Mouse (Mus musculus): ENCODE results near the gene Rbpms2.
"Not testable (repeated sequence)": the region's sequence is repeated elsewhere in the genome, so short reads cannot be mapped to it uniquely, and the experiment has no call there.

Rbpms2 gene

DNA sequence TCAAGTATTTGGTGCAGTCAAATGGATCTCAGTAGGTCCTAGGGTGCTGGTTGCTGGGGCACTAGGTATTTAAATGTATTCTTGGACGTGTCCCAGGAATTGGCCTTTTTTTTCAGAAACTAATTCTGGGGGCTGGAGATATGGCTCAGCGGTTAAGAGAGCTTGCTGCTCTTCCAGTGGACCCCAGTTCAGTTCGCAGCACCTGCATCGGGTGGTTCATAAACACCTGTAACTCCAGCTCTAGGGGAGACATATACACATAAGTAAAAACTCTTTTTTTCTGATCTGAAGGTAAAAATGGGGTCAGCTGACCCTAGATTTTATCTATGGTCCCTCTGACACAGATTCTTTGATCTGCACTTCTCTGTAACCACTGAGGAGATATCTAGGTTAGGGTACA, 8.3 kb upstream of the Rbpms2 start:
- DNase-seq (ENCODE audit: low spot score): no peak

DNA sequence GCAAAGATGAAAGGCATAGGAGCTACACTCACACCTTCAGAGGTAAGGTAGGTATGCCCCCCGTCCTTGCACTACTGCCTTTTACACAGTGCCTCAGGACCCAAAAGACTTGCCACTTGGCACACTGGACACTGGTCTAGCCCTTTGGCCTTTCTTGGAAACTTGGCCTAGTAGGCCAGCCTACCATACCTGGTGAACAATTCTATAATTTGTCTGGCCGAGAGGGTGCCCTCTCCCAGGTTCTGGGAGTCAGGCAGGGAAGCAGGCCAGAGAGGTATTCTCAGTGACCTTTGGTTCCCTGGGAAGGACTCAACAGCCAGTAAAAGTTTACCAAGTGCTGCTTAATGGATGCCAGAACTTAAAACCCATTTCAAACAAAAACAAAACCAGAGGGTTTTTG, 7.8 kb upstream of the Rbpms2 start:
- DNase-seq (ENCODE audit: low spot score): no peak

DNA sequence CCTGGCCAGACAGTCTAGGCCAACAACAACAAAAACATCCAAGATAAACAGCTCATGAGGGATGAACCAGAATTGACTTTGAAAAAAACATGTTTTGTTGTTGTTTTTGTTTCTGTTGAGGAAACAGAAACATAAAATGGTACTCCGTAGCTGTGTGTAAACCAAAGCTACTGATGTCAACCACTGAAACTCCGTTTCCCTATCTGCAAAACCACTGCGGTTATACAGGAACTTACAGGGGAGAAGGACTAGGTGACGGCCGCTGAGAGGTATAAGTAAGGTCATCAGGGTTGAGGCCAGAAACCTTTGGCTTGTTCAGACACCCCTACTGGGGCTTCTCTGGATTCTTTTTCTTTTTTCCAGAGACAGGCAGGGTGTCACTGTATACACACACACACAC, 6.6 kb upstream of the Rbpms2 start:
- no peak for DNase-seq (ENCODE audit: low spot score)

DNA sequence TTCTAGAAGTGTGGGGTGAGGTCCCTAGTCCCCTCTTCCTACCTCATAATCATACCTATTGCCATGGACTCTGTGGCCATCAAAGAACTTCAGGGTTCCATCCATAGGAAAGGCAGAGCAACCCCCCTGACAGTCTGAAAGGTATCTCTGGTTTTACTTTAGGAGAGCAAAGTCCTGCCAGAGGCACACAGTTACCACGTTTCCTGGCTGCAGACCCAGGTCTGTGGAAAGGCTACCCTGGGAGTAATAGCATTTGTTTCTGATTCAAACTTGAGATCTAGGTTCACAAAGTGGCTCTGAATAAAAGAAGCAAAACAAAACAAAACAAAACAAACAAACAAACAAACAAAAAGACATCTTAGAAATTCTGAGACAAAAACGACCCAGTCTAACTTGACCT, 5.2 kb upstream of the Rbpms2 start:
- DNase-seq (ENCODE audit: low spot score): no peak

DNA sequence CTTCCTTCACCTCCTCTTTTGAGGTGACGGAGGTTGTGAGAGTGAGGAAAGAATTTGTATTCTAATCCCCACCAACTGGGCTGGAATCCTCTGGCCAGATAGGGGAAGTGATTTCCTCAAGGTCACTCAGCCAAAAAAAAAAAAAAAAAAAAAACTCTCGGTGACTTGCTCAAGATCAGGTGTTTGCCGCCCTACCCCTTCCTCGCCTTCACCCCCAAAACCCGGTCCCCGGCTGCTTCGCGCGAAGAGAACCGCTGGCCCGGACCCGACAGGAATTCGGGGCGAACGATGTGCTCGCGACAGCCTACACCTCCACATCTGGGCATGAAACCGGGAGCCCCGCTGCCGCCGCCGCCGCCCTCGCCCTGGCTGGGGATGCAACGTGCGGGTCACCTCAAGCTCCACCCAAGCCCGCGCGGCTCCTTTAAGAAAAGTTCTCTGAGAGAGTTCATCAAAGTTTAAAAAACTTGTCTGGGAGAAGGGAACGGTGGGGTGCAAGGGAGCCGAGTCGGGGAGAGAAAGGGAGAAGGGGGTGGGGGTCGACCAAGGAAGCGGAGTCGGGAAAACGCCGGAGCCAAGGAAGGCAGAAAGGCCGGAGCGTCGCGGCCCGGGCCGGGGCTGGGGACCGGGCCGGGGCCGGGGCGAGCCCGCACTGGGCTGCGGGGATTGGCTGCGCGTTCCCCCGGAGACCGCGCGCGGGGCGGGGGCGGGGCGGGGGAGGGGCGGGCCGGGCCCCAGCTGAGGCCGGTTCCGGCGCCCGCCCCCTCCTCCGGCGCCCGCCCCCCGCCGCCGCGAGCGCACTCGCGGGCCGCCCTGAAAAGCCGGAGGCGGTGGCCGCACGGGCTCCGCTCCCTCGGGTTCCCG, 551 bp downstream of the Rbpms2 start:
- DNase-seq (ENCODE audit: low spot score): no peak

DNA sequence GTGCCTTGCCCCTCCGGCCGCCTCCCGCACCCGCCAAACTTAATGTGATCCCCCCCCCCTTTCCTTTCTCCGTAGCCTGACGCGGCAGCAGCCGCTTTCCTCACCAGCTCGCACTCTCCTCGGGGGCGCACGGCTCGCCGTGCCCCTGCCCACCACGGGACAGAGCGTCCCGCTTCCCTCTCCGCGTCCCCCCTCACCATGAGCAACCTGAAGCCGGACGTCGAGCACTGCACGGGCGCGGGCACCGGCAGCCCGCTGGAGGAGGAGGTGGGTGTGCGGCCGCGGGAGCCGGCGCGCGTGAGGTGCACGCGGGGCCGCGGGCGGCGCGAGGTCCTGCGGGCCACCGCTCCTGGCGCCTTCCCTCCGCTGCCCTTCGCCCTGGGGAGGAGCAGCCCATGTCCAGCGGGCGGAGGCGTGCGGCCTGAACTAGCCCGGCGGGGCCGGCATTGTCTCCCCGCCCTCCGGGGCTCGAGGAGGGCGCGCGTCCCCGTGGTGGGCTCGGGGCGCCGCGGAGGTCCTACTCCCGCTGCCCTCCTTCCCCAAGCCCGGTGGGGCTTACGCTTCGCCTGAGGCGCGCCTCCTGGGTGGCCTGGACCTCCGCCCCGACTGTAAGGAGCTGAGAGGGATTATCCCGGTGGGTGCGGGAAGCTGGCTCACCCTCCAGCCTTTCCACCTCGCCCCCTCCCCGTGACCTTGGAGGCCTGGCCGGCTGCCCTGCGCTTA, 1.3 kb downstream of the Rbpms2 start:
- DNase-seq (ENCODE audit: low spot score): no peak

DNA sequence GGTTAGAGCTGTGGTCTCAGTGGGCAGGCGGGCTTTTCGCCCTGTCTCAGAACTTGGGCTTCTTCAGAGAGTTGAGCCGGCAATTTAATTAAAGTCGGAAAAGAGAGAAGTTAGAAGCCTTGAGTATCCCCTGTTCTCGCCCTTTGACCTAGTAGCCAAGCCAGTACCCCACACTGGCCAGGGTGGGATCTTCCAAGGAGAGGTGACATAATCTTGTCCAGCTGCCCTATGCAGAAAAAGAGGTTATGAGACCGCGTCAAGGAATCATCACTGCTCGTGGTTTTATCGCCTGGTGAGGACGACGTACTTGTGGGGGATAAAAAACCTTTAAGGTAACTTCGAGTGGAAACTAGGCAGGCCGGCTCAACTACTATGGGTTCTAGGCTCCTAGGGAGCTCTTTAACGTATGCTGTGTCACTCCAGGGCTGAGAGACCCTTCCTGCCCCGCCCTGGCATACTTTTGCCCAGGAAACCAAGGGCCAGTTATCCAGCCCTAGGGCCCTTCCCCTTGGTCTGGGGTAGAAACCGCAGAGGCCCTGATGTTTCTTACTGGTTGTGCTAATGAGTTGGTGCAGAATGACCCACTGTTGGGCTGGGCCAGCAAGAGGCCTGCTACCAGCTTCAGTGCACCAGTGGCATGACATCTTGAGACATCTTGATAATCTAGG, 2.0 kb downstream of the Rbpms2 start:
- no peak for DNase-seq (ENCODE audit: low spot score)

DNA sequence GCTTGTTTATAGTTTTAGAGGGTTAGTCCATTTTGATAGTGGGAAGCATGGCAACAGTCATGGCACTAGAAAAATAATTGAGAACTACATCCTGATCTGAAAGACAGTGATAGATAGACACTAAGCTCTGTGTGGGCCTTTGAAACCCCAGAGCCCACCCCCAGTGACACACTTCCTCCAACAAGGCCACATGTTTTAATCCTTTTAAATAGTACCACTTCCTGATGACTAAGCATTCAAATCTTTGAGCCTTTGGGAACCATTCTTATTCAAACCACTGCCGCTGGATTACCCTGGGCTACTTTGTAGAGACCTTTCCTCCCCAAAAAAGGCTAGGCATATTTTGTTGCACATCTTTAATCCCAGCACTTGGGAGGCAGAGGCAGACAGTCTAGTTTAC, 6.3 kb downstream of the Rbpms2 start:
- no peak for DNase-seq (ENCODE audit: low spot score)

DNA sequence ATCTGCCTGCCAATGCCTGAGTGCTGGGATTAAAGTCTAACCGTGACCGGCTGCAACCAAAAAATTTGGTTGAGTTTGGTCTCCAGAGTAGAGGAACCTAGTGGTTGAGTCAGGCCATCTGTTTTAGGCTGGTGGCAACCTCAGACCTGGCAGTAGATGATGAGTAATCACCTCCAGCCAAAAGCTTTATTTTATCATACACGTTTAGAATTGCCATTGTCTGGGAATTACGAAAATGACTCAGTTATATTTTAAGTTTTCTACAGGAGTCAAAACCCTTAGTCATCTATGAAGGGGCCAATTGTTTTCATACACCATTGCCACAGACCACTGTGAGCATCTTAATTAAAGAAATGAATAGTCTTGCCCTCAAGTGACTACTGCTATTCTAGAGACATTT, 7.5 kb downstream of the Rbpms2 start:
- no peak for DNase-seq (ENCODE audit: low spot score)

DNA sequence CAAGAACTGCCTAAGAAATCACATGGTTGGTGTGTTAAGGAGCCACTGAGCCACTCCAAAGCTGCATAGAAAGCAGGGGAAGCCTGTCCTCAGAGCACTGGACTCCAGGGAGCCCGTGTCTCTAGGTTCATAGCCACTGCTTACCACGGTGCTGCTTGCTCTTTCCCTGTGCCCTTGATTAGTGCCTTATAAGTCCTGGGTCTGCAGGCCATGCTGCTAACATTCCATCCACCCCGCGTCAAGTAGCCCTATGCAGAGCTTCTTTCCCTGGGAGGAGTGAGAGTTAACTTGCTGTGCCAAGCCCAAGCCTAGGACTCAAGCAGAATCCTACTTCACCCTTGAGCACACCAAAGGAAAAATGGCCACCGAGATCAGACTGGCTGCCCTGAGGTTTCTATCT, 9.6 kb downstream of the Rbpms2 start:
- no peak for DNase-seq (ENCODE audit: low spot score)

DNA sequence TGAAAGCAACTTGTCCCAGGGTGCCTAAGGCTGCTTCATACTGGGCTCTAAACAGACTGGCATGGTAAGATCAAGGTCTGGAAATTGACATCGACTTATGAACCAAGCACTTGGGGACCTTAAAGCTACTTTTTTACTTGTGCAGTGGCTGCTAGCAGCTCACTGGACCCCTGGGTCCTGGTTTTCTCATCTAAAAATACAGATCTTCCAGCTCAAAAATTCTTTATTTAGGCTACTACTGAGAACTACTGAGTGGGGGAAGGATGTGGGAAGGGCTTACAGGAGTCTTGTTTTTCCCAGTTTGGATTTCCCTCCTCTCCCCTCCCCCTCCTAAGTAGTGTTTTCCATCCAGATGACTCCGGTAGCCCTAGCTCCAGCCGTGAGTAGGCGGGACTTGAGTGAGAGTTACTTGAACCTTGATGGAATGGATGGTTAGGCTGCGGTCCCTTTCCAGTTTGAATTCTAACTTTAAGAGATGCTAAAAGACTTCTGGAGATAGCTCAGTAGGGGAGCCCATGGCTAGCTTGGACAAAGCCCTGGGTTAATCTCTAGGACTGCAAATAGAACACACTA, 11.5 kb downstream of the Rbpms2 start:
- DNase-seq (ENCODE audit: low spot score): no peak

DNA sequence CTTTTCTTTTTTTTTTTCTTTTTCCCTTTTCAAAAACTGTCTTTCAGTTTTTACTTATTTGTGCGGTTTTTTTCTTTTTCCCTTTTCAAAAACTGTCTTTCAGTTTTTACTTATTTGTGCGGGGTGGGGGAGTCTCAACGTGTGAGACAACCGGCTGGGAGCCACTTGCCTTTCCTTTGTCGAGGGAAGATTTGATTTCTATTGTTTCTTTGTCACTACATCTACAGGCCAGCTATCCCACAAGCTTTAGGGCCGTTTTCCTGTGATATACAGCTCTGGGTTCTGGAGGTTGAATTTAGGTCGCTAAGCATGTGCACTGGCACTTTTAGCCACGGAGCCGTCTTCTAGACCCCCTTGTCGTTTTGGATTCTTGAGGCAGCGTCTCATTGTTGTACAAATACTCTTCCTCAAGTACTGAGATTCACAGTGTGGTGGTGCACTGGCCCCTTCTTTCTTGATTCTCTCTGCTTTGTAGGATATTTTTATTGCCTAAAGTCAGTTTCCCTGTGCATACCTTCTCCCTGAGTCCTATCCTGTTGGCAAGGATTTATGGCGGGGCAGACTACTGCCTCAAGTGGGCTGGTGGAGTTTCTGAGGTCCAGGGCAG, 12.1 kb downstream of the Rbpms2 start:
- DNase-seq (ENCODE audit: low spot score): no peak

DNA sequence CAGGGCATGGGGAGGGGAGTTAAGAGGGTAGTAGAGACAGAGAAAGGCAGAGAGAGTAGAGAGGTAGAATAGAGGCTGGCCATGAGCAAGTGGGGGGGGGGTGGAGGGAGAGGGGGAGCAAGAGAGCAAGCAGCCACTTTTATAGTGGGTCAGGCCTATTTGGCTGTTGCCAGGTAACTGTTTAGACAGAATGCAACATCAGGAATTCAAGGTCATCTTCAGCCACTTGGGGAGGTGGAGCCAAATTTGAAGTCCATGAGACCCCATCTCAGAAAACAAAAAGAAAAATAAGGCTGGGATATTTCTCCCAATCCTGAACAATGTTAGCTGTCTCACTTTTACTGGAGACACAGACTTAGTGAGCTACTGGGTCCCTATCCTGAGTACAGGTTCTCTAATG, 13.1 kb downstream of the Rbpms2 start:
- no peak for DNase-seq (ENCODE audit: low spot score)

DNA sequence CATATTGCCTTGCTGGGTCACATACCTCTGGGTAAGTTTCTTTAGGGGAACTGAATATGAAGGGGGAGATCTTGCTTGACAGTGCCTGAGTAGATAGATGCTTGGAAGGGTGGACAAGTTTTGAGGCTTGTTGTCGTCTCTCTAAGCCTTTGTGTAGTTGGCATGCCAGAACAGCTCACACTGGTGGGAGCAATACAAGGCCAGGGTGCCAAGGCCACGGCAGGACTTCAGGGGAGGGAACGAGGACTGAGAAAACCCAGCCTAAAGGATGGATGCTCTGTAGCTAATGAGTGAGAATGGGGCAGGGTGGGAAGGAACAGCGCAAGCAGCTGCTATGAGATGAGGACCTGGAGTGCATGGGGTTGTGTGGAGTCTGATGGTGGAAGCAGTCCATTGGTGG, 15.5 kb downstream of the Rbpms2 start:
- DNase-seq (ENCODE audit: low spot score): no peak

DNA sequence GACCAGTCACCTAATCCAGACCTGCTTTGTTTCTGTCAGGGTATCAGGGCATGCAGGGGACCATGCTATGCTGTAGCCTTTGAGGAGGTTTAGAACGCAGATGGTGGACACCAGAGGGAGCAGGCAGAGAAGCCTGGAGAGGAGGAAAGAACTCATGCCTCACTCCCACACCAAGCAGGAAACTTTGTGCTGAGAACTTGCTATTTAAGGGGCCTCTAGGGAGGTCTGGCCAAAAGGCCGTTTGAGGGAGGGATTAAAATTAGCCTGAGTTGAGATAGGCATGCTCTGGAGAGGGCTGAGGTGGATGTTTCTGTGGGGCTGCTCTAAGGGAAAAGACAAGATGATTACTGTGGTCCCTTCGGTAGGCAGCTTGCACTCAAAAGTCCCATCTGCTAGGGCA, 16.5 kb downstream of the Rbpms2 start:
- no peak for DNase-seq (ENCODE audit: low spot score)

DNA sequence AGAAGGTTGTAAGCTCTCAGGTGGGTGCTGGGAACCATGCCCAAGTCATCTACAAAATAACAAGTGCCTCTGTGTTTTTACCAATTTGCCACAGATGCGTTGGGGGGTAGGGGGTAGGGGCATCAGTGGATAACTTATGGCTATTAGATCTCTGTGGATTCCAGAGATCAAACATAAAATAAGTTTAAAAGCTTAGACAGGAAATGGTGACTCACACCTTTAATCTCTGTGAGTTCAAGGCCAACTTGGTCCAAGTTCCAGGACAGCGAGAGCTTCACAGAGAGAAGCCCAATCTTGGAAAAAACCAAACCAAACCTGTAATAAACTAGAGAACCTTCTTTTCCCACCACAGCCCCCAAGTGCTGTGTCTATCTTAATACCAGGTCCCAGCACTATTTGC, 17.3 kb downstream of the Rbpms2 start:
- DNase-seq (ENCODE audit: low spot score): no peak

DNA sequence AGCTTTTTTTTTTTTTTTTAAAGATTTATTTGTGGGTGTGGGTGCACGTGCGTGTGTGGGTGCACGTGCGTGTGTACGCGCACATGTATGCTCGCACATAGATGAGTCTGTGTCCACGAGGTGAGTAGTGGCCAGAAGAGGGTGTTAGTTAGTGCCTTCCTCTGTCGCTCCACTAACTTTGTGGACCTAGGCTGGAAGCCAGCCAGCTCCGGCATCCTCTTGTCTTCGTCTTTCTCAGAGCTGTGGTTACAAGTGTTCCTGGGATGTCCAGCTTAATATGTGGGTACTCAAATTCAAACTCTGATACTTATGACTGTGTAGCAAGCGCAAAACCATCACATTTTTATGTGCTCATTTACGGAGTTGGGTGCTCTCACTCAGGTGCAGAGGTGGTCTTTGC, 19.3 kb downstream of the Rbpms2 start:
- no peak for DNase-seq (ENCODE audit: low spot score)

DNA sequence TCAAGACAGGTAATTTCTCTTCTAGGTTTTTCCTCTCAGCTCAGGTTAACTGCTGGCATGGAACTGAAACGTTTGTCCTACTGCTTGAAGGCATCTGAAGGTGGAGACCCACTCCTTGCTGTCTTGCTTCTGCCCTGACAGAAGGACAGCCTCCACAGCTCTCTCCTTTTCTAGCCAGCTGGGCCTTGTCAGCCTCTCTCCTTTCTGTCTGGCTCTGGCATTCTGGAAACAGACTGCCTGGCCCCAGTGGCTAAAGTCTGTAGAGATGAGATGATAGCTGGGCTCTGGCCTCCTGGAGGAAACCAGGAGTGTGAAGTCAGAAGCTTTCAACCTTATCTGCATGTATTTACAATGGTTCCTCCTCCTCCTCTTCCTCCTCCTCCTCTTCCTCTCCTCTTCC, 20.5 kb downstream of the Rbpms2 start:
- no peak for DNase-seq (ENCODE audit: low spot score)

DNA sequence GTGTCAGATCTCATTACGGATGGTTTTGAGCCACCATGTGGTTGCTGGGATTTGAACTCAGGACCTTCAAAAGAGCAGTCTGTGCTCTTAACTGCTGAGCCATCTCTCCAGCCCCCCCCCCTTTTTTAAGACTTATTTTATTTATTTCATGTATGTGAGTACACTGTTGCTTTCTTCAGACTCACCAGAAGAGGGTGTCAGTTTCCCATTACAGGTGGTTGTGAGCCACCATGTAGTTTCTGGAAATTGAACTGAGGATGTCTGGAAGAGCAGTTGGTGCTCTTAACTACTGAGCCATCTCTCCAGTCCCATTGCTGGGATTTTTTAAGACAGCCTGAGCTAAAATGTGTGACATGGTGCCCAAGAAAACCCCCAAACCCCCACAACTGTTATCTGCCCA, 22.5 kb downstream of the Rbpms2 start:
- not testable (repeated sequence) for DNase-seq (ENCODE audit: low spot score)

DNA sequence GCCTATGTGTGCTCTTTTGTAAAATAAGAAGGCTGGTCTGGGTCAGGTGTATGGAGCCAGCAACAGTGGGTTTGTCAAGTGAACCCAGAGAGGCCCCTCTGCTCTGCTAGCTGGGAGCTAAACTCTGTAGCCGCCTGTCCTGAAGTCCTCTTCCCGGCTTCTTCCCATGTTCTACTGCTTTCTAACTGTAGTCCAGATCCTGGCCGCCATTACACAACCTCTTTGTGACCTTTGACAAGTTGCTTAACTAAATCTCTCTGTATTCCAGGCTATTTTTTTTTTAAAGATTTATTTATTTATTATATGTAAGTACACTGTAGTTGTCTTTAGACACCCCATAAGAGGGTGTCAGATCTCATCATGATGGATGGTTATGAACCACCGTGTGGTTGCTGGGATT, 24.3 kb downstream of the Rbpms2 start:
- DNase-seq (ENCODE audit: low spot score): no peak

DNA sequence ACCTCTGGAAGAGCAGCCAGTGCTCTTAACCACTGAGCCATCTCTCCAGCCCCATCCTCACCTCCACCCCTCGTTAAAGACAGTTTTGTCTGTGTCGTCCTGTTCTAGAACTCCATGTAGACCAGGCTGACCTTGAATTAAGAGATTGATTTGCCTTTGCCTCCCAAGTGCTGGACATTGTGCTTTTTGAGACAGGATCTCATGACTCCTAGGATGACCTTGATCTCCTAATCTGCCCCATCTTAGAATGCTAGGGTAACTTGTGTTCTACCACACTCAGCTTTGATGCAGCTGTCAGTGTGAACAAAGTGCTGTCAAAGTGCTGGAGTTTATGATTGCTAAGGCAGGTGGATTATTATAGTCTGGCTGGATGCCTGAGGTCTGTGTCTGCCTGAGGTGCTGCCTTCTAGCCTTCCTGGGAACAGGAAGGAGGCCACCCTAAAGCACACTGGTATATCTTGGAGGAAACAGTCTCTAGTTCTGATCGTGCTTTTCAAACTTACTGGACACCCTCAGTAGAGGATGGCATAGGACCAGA, 25.3 kb downstream of the Rbpms2 start:
- DNase-seq (ENCODE audit: low spot score): no peak

DNA sequence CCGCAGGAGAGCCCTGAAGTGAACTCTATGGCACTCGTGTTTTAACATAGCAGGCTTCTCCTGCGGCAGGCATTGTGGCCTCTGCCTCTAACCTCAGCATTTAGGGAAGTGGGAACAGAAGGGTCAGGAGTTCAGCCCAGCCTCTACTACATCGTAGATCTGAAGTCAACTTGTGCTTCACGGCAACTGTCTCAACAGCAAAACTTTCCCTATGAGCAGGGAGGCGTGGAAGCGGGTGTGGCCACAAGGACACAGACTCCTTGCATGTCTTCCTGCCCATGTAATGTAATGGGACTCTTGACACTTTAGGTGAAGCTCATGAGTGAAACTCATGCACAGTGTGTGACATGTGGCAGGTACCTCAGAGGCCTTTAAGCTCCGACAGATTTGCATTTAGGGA, 26.1 kb downstream of the Rbpms2 start:
- no peak for DNase-seq (ENCODE audit: low spot score)
